Mouse (Mus musculus): ENCODE measurements around the gene Itga1. TPM values are rescaled to one million over a fixed set of nuclear protein-coding genes. Genes with fewer than 3 reads are reported as not detected.

The Itga1 gene
- total and polyA plus RNA-seq, 3 experiments: under 0.01 to 0.04 (median 0.01) TPM

- Histone ChIP-seq H3K4me1 (ENCODE audit: control insufficient read depth in 1 of 2, insufficient read depth in 2 of 2) (peaks cover 0 to 8% of the 10 kb centered on the region in 2 experiments; a peak in 1 of 4 replicates), H3K36me3 (replicated peaks in 1 of 2; ENCODE audit: control insufficient read depth in 1 of 2, insufficient read depth in 1 of 2, low read length in 1 of 2) (no peaks in the 10 kb centered on the region), H3K27ac (ENCODE audit: insufficient read depth, low read depth) (no peak overlapping the region), H3K9ac (ENCODE audit: insufficient read depth, low read depth) (no peak overlapping the region), H3K27me3 (replicated peaks) (no peaks in the 10 kb centered on the region), H3K4me3 (replicated peaks in 1 of 3; ENCODE audit: low read depth in 2 of 3, low read length in 2 of 3, poor library complexity in 1 of 3) (no peak overlapping the region), H3K9me3 (replicated peaks; ENCODE audit: low read length) (no peaks in the 10 kb centered on the region), H3K79me2 (replicated peaks; ENCODE audit: control insufficient read depth, extremely low read depth, insufficient read depth, poor library complexity, severe bottlenecking) (no peaks in the 10 kb centered on the region), H3K4me2 (ENCODE audit: insufficient read depth, low read depth, poor library complexity, severe bottlenecking) (peak overlapping the region; percentile 21; the same call in 1 of the 2 replicates)
- no peak for DNase-seq (ENCODE audit: extremely low read depth)
- TF ChIP-seq E2F4 (IDR thresholded peaks at IDR 0.05; ENCODE audit: insufficient replicate concordance, low read depth, low read length): no peak
- no peak for TF ChIP-seq USF1 (IDR thresholded peaks at IDR 0.05; ENCODE audit: low read depth, low read length)
- TF ChIP-seq RCOR1 (conservative IDR thresholded peaks at IDR 0.05; ENCODE audit: low read depth, low read length): no peak
- no peak for TF ChIP-seq CTCF (conservative IDR thresholded peaks at IDR 0.05 in 1 of 2, IDR thresholded peaks at IDR 0.05 in 1 of 2; ENCODE audit: low read depth in 2 of 2, low read length in 2 of 2)
- no peak for TF ChIP-seq JUN (IDR thresholded peaks at IDR 0.05; ENCODE audit: insufficient read depth, low read depth, low read length)
- TF ChIP-seq EP300 (IDR thresholded peaks at IDR 0.05; ENCODE audit: low read length): no peak
- TF ChIP-seq ZNF384 (IDR thresholded peaks at IDR 0.05; ENCODE audit: low read depth, low read length): no peak
- no peak for TF ChIP-seq ZKSCAN1 (IDR thresholded peaks at IDR 0.05; ENCODE audit: borderline replicate concordance, low read depth, low read length)
- TF ChIP-seq ZMIZ1 (IDR thresholded peaks at IDR 0.05; ENCODE audit: low read depth, low read length): no peak
- TF ChIP-seq ETS1 (conservative IDR thresholded peaks at IDR 0.05; ENCODE audit: low read depth, low read length): no peak
- TF ChIP-seq SIN3A (IDR thresholded peaks at IDR 0.05; ENCODE audit: low read length): no peak
- no peak for TF ChIP-seq MAFK (IDR thresholded peaks at IDR 0.05; ENCODE audit: insufficient replicate concordance, low read length)
- TF ChIP-seq USF2 (conservative IDR thresholded peaks at IDR 0.05; ENCODE audit: low read depth, low read length): no peak
- TF ChIP-seq HCFC1 (IDR thresholded peaks at IDR 0.05; ENCODE audit: low read depth, low read length): no peak
- in situ Hi-C loops (cut with MboI; ENCODE audit: low pct_ligation_motif_present, low pct_unique_long_range_greater_than_20kb, low sequenced_read_pairs) (no loop called here), dilution Hi-C loops (cut with MboI; ENCODE audit: extremely low pct_ligation_motif_present, extremely low pct_unique_long_range_greater_than_20kb, low sequenced_read_pairs) (no loop called here)
Measured at GRCm38 (mm10) chr13:115132435-115132834, 30.7 kb upstream of the Itga1 start.

- Histone ChIP-seq H3K27ac (ENCODE audit: insufficient read depth, low read depth) (no peak overlapping the region), H3K9ac (ENCODE audit: insufficient read depth, low read depth) (no peak overlapping the region), H3K79me2 (replicated peaks; ENCODE audit: control insufficient read depth, extremely low read depth, insufficient read depth, poor library complexity, severe bottlenecking) (no peaks in the 10 kb centered on the region), H3K9me3 (replicated peaks; ENCODE audit: low read length) (no peaks in the 10 kb centered on the region), H3K36me3 (replicated peaks in 1 of 2; ENCODE audit: control insufficient read depth in 1 of 2, insufficient read depth in 1 of 2, low read length in 1 of 2) (no peaks in the 10 kb centered on the region), H3K4me1 (ENCODE audit: control insufficient read depth in 1 of 2, insufficient read depth in 2 of 2) (peaks cover 0 to 8% of the 10 kb centered on the region in 2 experiments; a peak in 1 of 4 replicates), H3K4me2 (ENCODE audit: insufficient read depth, low read depth, poor library complexity, severe bottlenecking) (no peak overlapping the region), H3K4me3 (replicated peaks in 1 of 3; ENCODE audit: low read depth in 2 of 3, low read length in 2 of 3, poor library complexity in 1 of 3) (no peak overlapping the region), H3K27me3 (replicated peaks) (no peaks in the 10 kb centered on the region)
- TF ChIP-seq MAX (IDR thresholded peaks at IDR 0.05; ENCODE audit: low read length) (no peak), MAFK (IDR thresholded peaks at IDR 0.05; ENCODE audit: insufficient replicate concordance, low read length) (no peak), POLR2AphosphoS2 (IDR thresholded peaks at IDR 0.05; ENCODE audit: low read depth, low read length) (no peak), UBTF (IDR thresholded peaks at IDR 0.05; ENCODE audit: low read depth, low read length) (no peak), GABPA (IDR thresholded peaks at IDR 0.05; ENCODE audit: insufficient replicate concordance, low read depth, low read length) (no peak), USF1 (IDR thresholded peaks at IDR 0.05; ENCODE audit: low read depth, low read length) (no peak), SIN3A (IDR thresholded peaks at IDR 0.05; ENCODE audit: low read length) (no peak), ZC3H11A (IDR thresholded peaks at IDR 0.05; ENCODE audit: low read depth, low read length) (no peak), JUND (conservative IDR thresholded peaks at IDR 0.05; ENCODE audit: low read depth, low read length) (no peak), POLR2A (IDR thresholded peaks at IDR 0.05; ENCODE audit: low read depth, low read length) (no peak), CHD1 (IDR thresholded peaks at IDR 0.05; ENCODE audit: low read depth, low read length) (no peak), ZKSCAN1 (IDR thresholded peaks at IDR 0.05; ENCODE audit: borderline replicate concordance, low read depth, low read length) (no peak), JUN (IDR thresholded peaks at IDR 0.05; ENCODE audit: insufficient read depth, low read depth, low read length) (no peak), IRF4 (IDR thresholded peaks at IDR 0.05; ENCODE audit: low read depth, low read length) (no peak), E2F4 (IDR thresholded peaks at IDR 0.05; ENCODE audit: insufficient replicate concordance, low read depth, low read length) (no peak), BHLHE40 (IDR thresholded peaks at IDR 0.05; ENCODE audit: low read depth, low read length) (no peak), MAZ (IDR thresholded peaks at IDR 0.05; ENCODE audit: low read depth, low read length) (no peak), PAX5 (IDR thresholded peaks at IDR 0.05; ENCODE audit: low read length) (no peak), MXI1 (IDR thresholded peaks at IDR 0.05; ENCODE audit: low read depth, low read length) (no peak), TBP (conservative IDR thresholded peaks at IDR 0.05; ENCODE audit: low read depth, low read length) (no peak)
- in situ Hi-C loops (cut with MboI; ENCODE audit: low pct_ligation_motif_present, low pct_unique_long_range_greater_than_20kb, low sequenced_read_pairs) (no loop called here), dilution Hi-C loops (cut with MboI; ENCODE audit: extremely low pct_ligation_motif_present, extremely low pct_unique_long_range_greater_than_20kb, low sequenced_read_pairs) (no loop called here)
- DNase-seq (ENCODE audit: extremely low read depth): no peak
Measured at GRCm38 (mm10) chr13:115131381-115131780, 29.6 kb upstream of the Itga1 start.
